Mouse (Mus musculus) bone marrow, adult 2 months (tissue): ENCODE measurements around the gene Aim2.
"Not testable (repeated sequence)": the region's sequence is repeated elsewhere in the genome, so short reads cannot be mapped to it uniquely, and the experiment has no call there.

Source experiments
- CTCF ChIP-seq: fragments of 200-500 bp; IDR thresholded peaks from 2 replicates; pipeline ENCODE4 v1.5.1; 2011; ENCODE audit warnings: low read length, control low read depth; ENCODE audit not compliant: control insufficient read depth, insufficient read depth
- POLR2A ChIP-seq: fragments of 200-500 bp; IDR thresholded peaks from 2 replicates; pipeline ENCODE4 v1.6.1; 2011; ENCODE audit warnings: low read depth, mild to moderate bottlenecking, control low read depth, low read length, borderline replicate concordance; ENCODE audit not compliant: control insufficient read depth

GRCm38 (mm10) chr1:173481182-173481574 lies 130.5 kb downstream of the Aim2 start:
- not testable (repeated sequence) for TF ChIP-seq CTCF, POLR2A
